Comparison of ENCODE assay signal across 10 mouse cellular contexts in the genomic region with DNA sequence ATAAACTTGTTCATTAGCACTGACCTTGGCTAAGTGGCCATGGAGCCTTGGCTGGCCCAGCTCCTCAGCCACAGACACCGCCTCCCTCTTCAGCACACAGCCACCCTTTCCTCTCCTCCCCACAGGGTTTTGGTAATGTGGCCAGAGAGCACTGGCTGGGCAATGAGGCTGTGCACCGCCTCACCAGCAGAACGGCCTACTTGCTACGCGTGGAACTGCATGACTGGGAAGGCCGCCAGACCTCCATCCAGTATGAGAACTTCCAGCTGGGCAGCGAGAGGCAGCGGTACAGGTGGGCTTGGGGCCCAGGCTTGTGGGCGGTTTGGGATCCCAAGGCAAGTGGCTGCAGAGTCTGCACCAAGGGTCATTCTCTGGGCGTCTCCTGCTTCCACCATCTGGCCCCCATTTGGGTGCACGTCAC. TPM values are rescaled to one million over a fixed set of nuclear protein-coding genes. Genes with fewer than 3 reads are reported as not detected.
DNase-seq lines count a peak whose midpoint lies in the region; TF ChIP-seq lines count a peak whose summit lies in the region.
"Had no signal": no experiment of that assay in that cellular context is flagged by ENCODE, and none has a peak within 500 bp of the region (broad histone marks: within the 10 kb centered on the region; RNA-seq: fewer than 3 reads in every experiment).

No protein-coding gene starts in this region.

- no peak overlapping the region for H3K9ac ChIP-seq in heart, adult 2 months (ENCODE audit: low read depth, low read length)
- H3K9ac ChIP-seq: embryonic facial prominence, embryonic 13.5 days had no signal

- DNase-seq in heart, adult 2 months: peak; percentile 79 to 86
- DNase-seq in heart, embryonic 10.5 days (ENCODE audit: low spot score): no peak
- peak; percentile 57 to 58 for DNase-seq in cerebellum, postnatal 36 days
- DNase-seq in kidney, postnatal 14 days: peak; percentile 26
- no peak for DNase-seq in MN1 (ENCODE audit: low spot score)
- DNase-seq in adrenal gland, postnatal 14 days: no peak
- no peak for DNase-seq in adrenal gland, adult (ENCODE audit: inconsistent age in 2 of 2, low spot score in 1 of 2)

- intact Hi-C loops in heart, adult 2 months (cut with DNase I): loop anchor here (5.0 kb wide), 1 partner anchor 61 kb away; no protein-coding TSS in a partner anchor

- no peak for TF ChIP-seq POLR2A in heart, adult 2 months (IDR thresholded peaks at IDR 0.05; ENCODE audit: insufficient read depth, low read depth, low read length)

- WGBS in heart, adult 2 months: 46% methylated on average over 11 of the region's 11 CpGs
- WGBS in heart, embryonic 10.5 days: 70% methylated on average over 11 of the region's 11 CpGs

- 0 out of 2 replicates have a peak, but pooled peaks have one; percentile 41 for TF ChIP-seq EP300 in heart, adult 2 months (IDR thresholded peaks at IDR 0.05; ENCODE audit: insufficient read depth, low read depth, low read length)

- H3K4me3 ChIP-seq in heart, adult 2 months: no peak overlapping the region
- no peak overlapping the region for H3K4me3 ChIP-seq in heart, embryonic 10.5 days
- H3K4me3 ChIP-seq in E14TG2a.4 (replicated peaks; ENCODE audit: low read length): peak overlapping the region; percentile 71
- H3K4me3 ChIP-seq: embryonic facial prominence, embryonic 13.5 days had no signal

- H3K27me3 ChIP-seq in heart, adult 2 months (ENCODE audit: control insufficient read depth, insufficient read depth, low read length): no peaks in the 10 kb centered on the region
- H3K27me3 ChIP-seq in heart, embryonic 10.5 days (ENCODE audit: insufficient read depth, poor library complexity, severe bottlenecking): peaks cover 34% of the 10 kb centered on the region
- peaks cover 13% of the 10 kb centered on the region for H3K27me3 ChIP-seq in E14TG2a.4 (ENCODE audit: insufficient read depth, low read length)

- peaks cover 2% of the 10 kb centered on the region; the same call in 1 of the 2 replicates for H3K4me1 ChIP-seq in heart, adult 2 months (ENCODE audit: control insufficient read depth, insufficient read depth, low read length)
- peaks cover 4% of the 10 kb centered on the region; the same call in 1 of the 2 replicates for H3K4me1 ChIP-seq in heart, embryonic 10.5 days
- H3K4me1 ChIP-seq in E14TG2a.4 (replicated peaks; ENCODE audit: low read depth, low read length): peaks cover 13% of the 10 kb centered on the region; the same call in 1 of the 2 replicates

- H3K36me3 ChIP-seq in heart, adult 2 months (ENCODE audit: control insufficient read depth, insufficient read depth, low read length): no peaks in the 10 kb centered on the region
- no peaks in the 10 kb centered on the region for H3K36me3 ChIP-seq in heart, embryonic 10.5 days
- H3K36me3 ChIP-seq in E14TG2a.4 (ENCODE audit: insufficient read depth, low read length): no peaks in the 10 kb centered on the region
- H3K36me3 ChIP-seq: embryonic facial prominence, embryonic 13.5 days had no signal

- H3K27ac ChIP-seq in heart, adult 2 months: no peak overlapping the region
- no peak overlapping the region for H3K27ac ChIP-seq in heart, embryonic 10.5 days
- H3K27ac ChIP-seq: embryonic facial prominence, embryonic 13.5 days had no signal

- TF ChIP-seq CTCF in heart, adult 2 months (IDR thresholded peaks at IDR 0.05): 0 out of 2 replicates have a peak, but pooled peaks have one; percentile 18
- TF ChIP-seq CTCF in E14TG2a.4 (conservative IDR thresholded peaks at IDR 0.05; ENCODE audit: low read length): no peak

- no peaks in the 10 kb centered on the region for H3K79me2 ChIP-seq in heart, adult 2 months (replicated peaks; ENCODE audit: control insufficient read depth, insufficient read depth, low read length)

- no peaks in the 10 kb centered on the region for H3K9me3 ChIP-seq in heart, embryonic 10.5 days
- no peaks in the 10 kb centered on the region for H3K9me3 ChIP-seq in E14TG2a.4 (ENCODE audit: low read length)
- H3K9me3 ChIP-seq: embryonic facial prominence, embryonic 13.5 days had no signal

RNA-seq across cellular contexts. Expression of a gene that starts 27.8 kb away (rescaled TPM):
- under 1 TPM; 0.23 to 0.27 TPM for total RNA-seq in heart, adult 2 months (2021)
- 0.94 and 1.0 TPM in 2 replicates for polyA plus RNA-seq in heart, adult 2 months (2012; rRNA removed)
- 0.48 and 1.1 TPM in 2 replicates for polyA plus RNA-seq in heart, embryonic 10.5 days (2016; fragmentation: Nextera tagmentation; extraction: Ambion mirVana)
- 0.26 and 0.33 TPM in 2 replicates for total RNA-seq in adrenal gland, postnatal 14 days (2021)
- polyA plus RNA-seq: limb, embryonic 11.5 days had no signal

RNA-seq across cellular contexts. Expression of a gene that starts 41.2 kb away (rescaled TPM):
- 1 to 10 TPM; 4.3 to 4.7 TPM for total RNA-seq in heart, adult 2 months (2021)
- 6.6 and 7.2 TPM in 2 replicates for polyA plus RNA-seq in heart, adult 2 months (2012; rRNA removed)
- 11.4 and 16.3 TPM in 2 replicates for polyA plus RNA-seq in heart, embryonic 10.5 days (2016; fragmentation: Nextera tagmentation; extraction: Ambion mirVana)
- 8.2 and 8.5 TPM in 2 replicates for total RNA-seq in adrenal gland, postnatal 14 days (2021)

RNA-seq across cellular contexts. Expression of a gene that starts 57.5 kb away (rescaled TPM):
- total RNA-seq in heart, adult 2 months (2021): 1 to 10 TPM; 1.8 to 3.4 TPM
- polyA plus RNA-seq in heart, adult 2 months (2012; rRNA removed): 2.5 and 2.8 TPM in 2 replicates
- polyA plus RNA-seq in heart, embryonic 10.5 days (2016; fragmentation: Nextera tagmentation; extraction: Ambion mirVana): 1.2 and 1.3 TPM in 2 replicates
- total RNA-seq in adrenal gland, postnatal 14 days (2021): 1.6 and 2.4 TPM in 2 replicates

Comparison
In these comparisons a context has a peak if more than half of its experiments do, and no peak if none do; other contexts are left out.
1. DNase-seq: peak in heart, adult 2 months (2 of 2), cerebellum, postnatal 36 days (2 of 2) and kidney, postnatal 14 days (single experiment); none in heart, embryonic 10.5 days (single experiment), MN1 (single experiment), adrenal gland, postnatal 14 days (single experiment) and adrenal gland, adult (0 of 2).